Mouse (Mus musculus) thymus, postnatal 4 days (tissue): ENCODE data around the gene Grik5.

Experiments
- DNase-seq: peaks from one replicate; pipeline ENCODE4 v3.0.0; 2021

Grik5 gene

DNA sequence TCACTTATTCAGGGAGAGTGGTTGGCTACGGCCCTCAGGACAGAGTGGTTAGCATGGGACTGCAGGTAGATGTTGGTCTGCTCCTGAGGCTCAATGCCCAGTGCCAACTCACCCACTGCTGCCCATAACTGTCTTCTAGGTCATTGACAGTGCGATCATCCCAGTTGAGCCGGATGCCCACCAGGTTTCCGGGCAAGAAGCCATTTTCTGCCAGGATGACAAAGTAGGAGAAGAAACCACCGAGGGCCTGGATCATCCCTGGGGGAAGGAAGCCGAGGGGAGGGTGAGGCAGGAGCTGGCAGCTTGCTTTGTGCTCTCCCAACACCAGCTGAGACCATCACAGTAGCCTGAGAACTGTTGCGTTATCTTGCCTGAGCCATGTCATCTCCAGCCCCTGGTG is 91.7 kb downstream of the Grik5 start:
- no peak for DNase-seq

- DNase-seq = no peak
Measured at GRCm38 (mm10) chr7:24978781-24979180, 93.4 kb downstream of the Grik5 start.

DNA sequence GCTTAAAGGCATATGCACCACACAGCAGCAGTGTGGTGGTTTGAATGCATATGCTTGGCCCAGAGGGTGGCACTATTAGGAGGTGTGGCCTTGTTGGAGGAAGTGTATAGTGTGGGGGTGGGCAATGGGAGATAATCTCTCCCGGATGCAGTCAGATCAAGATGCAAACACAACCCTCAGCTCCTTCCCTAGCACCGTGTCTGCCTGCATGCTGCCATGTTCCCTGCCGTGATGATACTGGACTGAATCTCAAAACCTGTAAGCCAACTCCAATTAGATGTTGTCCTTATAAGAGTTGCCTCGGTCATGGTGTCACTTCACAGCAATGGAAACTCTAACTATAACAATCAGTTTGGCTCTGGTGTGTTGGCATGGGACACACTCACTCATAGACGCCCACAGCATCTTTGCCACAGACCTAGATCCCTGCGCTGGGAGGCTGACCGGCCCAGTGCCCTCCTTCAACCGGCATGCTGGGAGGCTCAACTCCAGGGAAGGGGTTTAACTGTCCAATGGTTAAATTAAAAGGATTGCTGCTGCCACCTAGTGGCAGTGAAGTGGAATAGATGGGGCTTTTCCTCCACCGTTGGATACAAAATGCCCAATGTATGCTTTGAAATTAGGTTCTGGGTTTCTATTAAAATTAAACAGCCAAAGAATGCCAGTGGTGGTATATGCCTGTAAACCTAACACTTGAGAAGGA is 97.1 kb downstream of the Grik5 start:
- DNase-seq = peak; percentile 57

DNA sequence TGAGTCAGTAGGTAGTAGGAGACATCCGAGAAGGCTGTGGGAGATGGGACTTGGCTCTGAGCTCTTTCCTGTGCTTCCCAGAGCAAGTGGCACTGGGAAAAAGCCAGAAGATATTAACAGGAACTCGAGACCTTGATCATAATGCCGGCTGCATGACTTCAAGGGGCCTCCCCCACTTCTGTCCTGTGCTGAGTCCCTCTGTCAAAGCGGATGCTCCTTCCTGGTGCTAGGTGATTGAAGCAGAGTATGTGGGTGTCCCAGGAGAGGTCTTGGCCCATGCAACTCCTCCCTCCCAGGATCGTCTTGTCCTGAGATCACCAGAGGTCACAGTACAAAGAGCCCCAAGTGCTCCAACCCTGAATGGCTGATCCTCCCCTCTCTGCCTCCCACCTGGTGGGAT is 98.2 kb downstream of the Grik5 start:
- no peak for DNase-seq

DNA sequence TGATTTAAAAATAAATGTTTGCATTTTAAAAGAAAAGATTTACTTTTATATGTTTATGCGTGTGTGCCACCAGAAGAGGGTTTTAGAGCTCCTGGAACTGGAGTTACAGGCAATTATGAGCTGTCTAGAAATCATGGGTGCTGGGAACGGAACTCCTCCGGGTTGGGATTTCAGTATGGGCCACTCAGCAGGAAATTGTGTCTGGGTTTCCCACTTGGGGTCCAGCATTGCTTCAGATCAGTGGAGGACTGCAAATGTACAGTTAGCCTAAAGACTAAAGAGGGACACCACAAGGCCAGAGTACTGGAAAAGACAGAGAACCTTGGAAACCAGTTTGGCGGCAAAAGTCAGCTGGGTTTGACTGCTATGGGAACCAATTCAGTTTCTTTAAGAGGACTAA is 98.9 kb downstream of the Grik5 start:
- DNase-seq = no peak

GRCm38 (mm10) chr7:24971972-24972893 is 99.9 kb downstream of the Grik5 start, which contains the start of gene Rabac1:
Gene Rabac1, minus strand, starts transcription at chr7:24972754.
- peak; percentile 92 for DNase-seq

GRCm38 (mm10) chr7:24971261-24971971 is 100.7 kb downstream of the Grik5 start:
- peak; percentile 70 for DNase-seq

- DNase-seq = no peak
Measured at GRCm38 (mm10) chr7:24970341-24970740, 101.8 kb downstream of the Grik5 start.

- no peak for DNase-seq
Measured at GRCm38 (mm10) chr7:24969805-24970204, 102.3 kb downstream of the Grik5 start.

DNA sequence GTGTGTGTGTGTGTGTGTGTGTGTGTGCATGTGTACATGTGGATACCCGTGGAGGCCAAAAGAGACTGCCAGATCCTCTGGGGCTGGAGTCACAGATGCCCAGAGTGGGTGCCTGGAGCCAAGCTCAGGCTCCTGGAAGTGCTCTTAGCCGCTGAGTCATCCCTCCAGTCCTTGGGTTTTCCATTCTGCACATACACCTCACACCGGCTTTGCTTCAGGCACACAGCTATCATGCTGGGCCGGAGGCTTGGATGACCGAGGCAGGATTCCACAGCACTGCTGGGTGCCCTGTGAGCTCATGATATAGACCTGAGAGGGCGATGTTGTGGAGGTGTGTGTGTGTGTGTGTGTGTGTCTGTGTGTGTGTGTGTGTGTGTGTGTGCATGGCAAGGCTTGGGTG is 103.7 kb downstream of the Grik5 start:
- no peak for DNase-seq

DNA sequence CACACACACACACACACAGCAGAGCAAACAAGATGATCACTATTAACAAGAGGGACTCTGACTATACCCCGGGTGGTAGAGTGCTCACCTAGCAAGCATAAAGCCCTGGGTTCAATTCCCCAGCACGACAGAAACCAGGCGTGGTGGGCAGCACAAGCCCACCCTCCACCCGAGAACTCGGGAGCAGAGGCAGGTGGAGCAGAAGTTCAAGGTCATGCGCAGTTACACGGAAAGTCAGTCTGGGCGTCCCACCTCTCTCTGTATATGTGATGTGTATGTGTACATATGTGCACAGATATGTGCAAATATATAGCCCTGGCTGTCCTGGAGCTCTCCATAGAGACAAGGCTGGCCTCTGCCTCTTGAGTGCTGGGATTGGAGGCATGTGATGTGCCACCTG is 104.2 kb downstream of the Grik5 start:
- DNase-seq = no peak

- peak; percentile 91 for DNase-seq
Measured at GRCm38 (mm10) chr7:24964897-24965535, 107.1 kb downstream of the Grik5 start.

GRCm38 (mm10) chr7:24964288-24964687 is 107.9 kb downstream of the Grik5 start:
- no peak for DNase-seq
